Mouse (Mus musculus): ENCODE measurements around the gene Gm21973.

The Gm21973 gene

GRCm38 (mm10) chr15:10399795-10400194, 74.6 kb downstream of the Gm21973 start:
- no peak for DNase-seq (ENCODE audit: low spot score in 2 of 2)

- no peak for DNase-seq (ENCODE audit: low spot score in 2 of 2)
Measured at GRCm38 (mm10) chr15:10400415-10400814, 75.2 kb downstream of the Gm21973 start.

- DNase-seq (ENCODE audit: low spot score in 2 of 2), result no peak
Measured at GRCm38 (mm10) chr15:10409842-10410241, 84.7 kb downstream of the Gm21973 start.

- DNase-seq (ENCODE audit: low spot score in 2 of 2), result no peak
Measured at GRCm38 (mm10) chr15:10410881-10411280, 85.7 kb downstream of the Gm21973 start.

GRCm38 (mm10) chr15:10413656-10414055, 88.5 kb downstream of the Gm21973 start:
- DNase-seq (ENCODE audit: low spot score in 2 of 2), result no peak

- no peak for DNase-seq (ENCODE audit: low spot score in 2 of 2)
Measured at GRCm38 (mm10) chr15:10421138-10421784, 96.1 kb downstream of the Gm21973 start.

- no peak for DNase-seq (ENCODE audit: low spot score in 2 of 2)
Measured at GRCm38 (mm10) chr15:10421785-10422144, 96.6 kb downstream of the Gm21973 start.
